Mouse (Mus musculus) T-cell, adult 2 months (primary cell): ENCODE measurements at regions not wholly inside any gene's neighbourhood (a gene's known extent, or its start where the extent isn't known, plus 50 kb on each side); places are given as distances from the start of the nearest gene placed in this dataset.
"Not testable (repeated sequence)": the region's sequence is repeated elsewhere in the genome, so short reads cannot be mapped to it uniquely, and the experiment has no call there.

Source experiments
- DNase-seq: peaks from one replicate; pipeline ENCODE4 v3.0.0; 2022; ENCODE audit warnings: low spot score

GRCm38 (mm10) chr12:16374331-16374996, 236.3 kb downstream of the Lpin1 start:
- DNase-seq, result no peak

DNA sequence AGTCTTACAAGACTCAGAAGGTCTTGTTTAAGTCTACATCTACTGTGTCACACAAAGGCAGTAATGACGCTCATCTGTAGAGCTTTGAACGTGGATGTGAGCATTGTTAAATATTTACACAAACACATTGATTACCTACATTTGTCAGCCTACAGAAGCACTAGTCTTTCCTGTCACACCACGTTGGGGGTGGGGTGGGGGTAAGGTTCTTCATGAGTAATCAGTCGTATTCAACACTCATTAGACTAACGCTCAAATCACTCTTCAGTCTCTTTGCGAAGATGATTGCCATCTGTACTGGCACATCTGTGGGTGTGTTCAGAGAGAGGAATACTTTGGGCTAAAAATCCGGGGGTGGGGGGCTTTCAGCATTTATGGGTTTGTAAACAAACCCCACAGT, 240.7 kb downstream of the Lpin1 start:
- DNase-seq, result no peak

- DNase-seq, result no peak
Measured at GRCm38 (mm10) chr12:16362341-16362740, 248.4 kb downstream of the Lpin1 start.

- DNase-seq, result no peak
Measured at GRCm38 (mm10) chr12:16358831-16359230, 251.9 kb downstream of the Lpin1 start.

DNA sequence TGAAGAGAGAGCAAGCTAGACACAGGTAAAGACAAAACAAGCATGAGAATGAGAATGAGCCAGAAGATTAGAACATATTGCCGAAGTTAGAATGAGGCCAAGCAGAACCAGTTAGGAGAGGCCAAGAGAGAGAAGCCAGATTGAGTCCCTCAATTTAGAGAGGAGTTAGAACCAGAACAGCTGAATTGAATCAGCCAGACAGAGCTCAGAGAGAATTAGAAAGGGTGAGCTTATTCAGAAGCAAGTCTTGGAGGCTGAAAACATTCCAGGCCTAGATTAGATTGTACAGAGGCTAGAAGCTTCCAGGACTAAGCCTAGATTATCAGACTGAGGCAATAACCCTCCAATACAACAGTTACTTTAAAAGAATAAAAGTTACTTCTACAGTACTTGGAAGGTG, 256.1 kb downstream of the Lpin1 start:
- no peak for DNase-seq

GRCm38 (mm10) chr12:16351751-16352150, 259.0 kb downstream of the Lpin1 start:
- DNase-seq, result no peak

- DNase-seq, result no peak
Measured at GRCm38 (mm10) chr12:16349310-16349709, 261.5 kb downstream of the Lpin1 start.

GRCm38 (mm10) chr12:16344021-16344420, 266.7 kb downstream of the Lpin1 start:
- DNase-seq, result no peak

DNA sequence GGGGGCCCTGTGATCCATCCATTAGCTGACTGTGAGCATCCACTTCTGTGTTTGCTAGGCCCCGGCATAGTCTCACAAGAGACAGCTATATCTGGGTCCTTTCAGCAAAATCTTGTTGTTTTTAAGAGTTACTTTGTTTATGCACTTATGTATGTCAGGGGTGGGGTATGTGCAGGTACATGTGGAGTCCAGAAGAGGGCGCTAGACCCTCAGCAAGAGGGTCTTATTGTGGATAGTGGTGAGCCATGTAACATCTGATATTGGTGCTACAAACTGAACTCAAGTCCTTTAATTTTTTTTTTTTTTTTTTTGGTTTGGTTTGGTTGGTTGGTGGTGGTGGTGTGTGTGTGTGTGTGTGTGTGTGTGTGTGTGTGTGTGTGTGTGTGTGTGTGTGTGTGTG, 268.7 kb downstream of the Lpin1 start:
- not testable (repeated sequence) for DNase-seq

GRCm38 (mm10) chr12:16331456-16331855, 279.3 kb downstream of the Lpin1 start:
- no peak for DNase-seq

GRCm38 (mm10) chr12:16329129-16329528, 281.6 kb downstream of the Lpin1 start:
- no peak for DNase-seq

DNA sequence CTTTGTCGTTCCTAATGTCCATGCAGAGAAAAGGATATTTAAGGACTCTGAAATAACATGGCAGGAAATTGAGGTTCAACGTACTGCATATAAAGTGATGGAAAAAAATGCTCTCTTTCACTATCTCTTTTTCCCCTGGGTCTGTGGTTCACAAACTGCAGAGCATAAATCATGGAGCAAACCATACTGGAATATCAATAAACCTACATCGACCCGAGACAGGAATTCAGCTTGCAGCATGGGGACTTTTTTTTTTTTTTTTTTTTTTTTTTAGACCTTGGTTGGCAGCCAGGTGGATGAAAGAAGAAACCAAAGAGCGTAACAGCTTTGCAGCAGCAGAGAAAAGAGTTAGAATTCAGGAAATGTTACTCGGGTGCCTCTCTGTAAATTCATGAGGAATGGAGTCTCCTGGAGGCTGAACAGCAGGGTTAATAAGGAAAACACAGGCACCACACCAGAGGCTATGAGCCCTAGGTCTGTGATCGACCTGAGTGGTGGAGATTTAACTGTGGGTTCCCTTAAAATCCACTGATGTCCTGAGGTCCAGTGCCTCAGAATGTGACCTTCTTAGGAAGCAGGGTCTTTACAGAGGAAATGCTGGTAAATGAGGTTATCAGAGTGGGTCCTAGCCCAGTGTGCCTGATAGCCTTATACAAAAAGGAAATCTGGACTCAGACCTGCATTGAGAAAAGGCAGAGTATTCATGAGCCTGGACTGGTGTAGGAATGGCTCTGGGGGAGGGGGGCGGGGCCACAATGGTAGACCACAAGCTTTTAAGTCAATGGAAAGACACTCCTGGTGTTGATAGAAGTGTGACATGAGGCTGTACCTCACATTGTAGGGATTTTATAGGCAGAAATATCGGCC, 290.0 kb downstream of the Lpin1 start:
- DNase-seq, result no peak

DNA sequence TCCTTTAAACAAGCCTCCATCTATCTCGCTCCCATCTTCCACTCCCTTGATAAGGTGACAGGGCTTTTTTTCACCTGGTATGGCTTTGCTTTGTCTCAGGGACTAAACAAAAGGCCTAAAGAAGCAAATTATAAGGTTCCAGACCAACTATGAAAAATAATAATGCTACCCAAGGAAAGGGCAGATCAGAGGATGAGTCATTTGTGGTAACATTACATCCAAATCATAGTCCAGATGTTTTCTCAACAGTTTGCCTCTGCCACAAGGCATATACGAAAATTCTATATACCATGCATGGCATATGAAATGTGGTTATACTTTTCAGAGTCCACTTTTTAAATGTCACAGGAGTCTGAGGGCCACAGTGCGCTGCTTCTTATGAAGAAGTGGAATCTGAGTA, 302.7 kb downstream of the Lpin1 start:
- DNase-seq, result no peak

DNA sequence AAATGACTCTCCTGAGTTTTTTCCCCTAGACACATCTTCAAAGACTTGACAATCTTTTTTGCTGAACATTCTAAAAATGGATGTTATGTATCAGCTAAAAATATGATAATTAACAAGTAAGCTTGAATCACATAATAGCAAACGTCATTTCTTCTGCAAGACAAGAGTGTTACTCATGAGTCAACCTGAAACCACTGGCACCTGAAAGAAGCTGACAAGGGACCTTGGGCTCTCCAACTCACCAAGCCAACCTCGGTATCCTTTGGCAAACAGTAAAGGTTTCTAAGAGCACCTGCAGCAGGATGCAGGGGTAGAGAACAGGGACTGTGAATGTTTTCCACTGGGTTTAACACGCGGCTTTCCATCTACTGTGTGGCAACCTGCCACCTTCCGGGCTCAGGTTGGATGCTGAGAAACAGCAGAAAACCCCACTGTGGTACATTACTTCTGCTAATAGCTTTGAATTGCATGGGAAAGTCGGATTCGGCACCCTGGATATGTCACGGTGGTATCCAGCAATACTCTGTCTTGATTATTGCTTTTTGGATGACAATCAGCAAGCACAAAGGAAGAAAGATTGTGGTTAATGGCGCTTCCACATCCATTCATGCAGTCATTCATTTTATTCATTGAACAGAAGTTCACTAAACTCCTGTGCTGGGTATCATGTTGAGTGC, 305.9 kb downstream of the Lpin1 start:
- DNase-seq, result no peak

GRCm38 (mm10) chr12:16285061-16285460, 325.7 kb downstream of the Lpin1 start:
- no peak for DNase-seq

DNA sequence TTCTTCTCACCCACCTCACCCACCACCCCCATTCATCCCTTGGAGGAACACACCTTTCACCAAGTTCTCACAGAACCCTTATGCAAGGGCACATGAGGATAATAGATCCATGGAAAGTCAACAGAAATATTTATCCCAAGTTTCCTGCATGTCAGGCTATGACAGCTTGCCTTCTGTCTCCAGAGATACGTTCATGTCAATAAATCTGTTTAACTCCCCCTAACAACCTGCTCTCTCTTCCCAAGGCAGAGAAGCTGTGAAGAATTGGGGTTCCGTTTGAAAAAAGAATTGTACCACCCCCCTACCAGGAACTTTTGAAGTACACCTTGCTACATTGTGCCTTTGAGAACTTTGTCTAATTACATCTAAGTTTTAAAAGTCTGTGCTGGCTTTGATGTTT, 331.6 kb downstream of the Lpin1 start:
- DNase-seq, result no peak

DNA sequence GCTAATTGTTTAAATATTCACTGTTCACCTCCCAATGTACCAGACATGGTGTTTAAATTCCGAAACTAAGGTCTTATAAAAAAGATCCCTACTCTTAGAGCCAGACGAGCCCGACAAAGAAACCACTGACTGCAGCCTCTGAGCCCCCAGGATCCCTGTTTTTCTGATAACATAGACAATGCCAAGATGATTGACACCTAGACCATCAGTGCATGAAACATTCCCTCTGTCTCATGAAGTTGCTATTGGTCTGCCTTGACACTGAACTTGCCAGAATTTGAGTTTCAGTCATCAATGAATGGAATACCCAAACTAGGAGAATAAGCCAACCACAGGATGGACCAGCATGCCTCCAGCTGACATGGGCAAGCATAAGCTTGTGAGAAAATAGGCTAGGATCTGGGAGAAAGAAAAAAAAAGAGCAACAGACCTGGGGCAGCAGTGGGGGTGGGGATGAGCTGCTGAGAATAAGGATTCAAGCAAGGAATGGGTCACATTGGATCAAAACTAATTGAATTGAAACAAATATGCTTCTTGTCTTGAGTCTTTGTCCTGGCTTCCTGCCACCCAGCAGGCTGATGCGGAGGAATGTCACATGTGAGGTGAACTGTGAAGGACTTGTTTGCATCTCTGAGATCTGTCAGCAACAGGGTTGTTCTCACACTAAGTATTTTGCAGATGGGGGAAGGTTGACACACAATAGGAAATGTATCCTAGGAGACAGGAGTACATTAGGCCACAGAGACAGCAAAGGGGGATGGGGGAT, 333.0 kb downstream of the Lpin1 start:
- no peak for DNase-seq

GRCm38 (mm10) chr12:16277144-16277543, 333.6 kb downstream of the Lpin1 start:
- DNase-seq, result no peak

- peak; percentile 1 for DNase-seq
Measured at GRCm38 (mm10) chr12:16276301-16276700, 334.5 kb downstream of the Lpin1 start.

- DNase-seq, result no peak
Measured at GRCm38 (mm10) chr12:16272441-16272840, 338.3 kb downstream of the Lpin1 start.

- no peak for DNase-seq
Measured at GRCm38 (mm10) chr12:16270876-16271275, 339.9 kb downstream of the Lpin1 start.

DNA sequence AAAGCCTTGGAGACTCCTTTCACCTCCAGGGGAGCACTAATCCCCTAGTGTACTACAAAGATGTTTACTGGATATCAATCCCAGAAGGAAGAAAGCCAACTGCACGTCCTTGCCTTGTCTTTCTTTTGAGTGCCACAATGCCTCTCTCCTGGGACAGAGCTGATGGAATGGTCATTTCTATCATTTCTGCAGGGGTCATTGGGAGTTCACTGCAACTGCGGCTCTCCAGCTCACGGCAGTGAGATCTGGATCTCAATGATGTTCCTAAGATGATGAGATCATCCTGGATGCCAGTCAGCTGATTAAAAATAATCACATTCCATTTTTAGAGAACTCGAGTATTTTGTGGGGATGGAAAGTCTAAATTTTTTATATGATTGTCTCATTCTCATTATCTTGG, 341.1 kb downstream of the Lpin1 start:
- no peak for DNase-seq
